16 mouse cellular contexts compared by ENCODE assay signal in the genomic region with DNA sequence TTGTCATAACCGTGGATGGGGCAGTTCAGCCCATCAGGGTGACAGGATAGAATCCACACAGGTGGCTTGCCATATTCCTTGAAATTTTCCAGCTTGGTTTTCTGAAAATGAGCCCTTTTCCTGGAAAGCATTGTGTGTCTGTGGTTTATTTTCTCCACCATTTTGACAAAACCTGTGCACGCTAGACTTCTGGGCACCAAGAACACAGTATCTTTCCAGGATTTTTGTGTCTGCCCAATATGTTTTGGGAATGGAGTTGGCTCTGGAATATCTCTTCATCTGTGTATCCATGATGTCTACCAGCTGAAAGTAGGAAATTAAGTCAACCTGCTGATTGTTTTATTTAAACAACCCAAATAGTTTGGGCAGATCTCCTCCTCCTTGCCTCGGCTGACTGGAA.
"Had no signal": no experiment of that assay in that cellular context is flagged by ENCODE, and none has a peak within 500 bp of the region (broad histone marks: within the 10 kb centered on the region; RNA-seq: fewer than 3 reads in every experiment).

No protein-coding gene starts in this region.

- H3K4me2 ChIP-seq: neural tube, embryonic 13.5 days; neural tube, embryonic 15.5 days; stomach, embryonic 15.5 days had no signal

- H3K9me3 ChIP-seq: neural tube, embryonic 13.5 days; neural tube, embryonic 15.5 days; stomach, embryonic 15.5 days had no signal

- DNase-seq: retina, postnatal 1 day; right cerebral cortex, adult 18-20 months; right cerebral cortex, postnatal 14 days; right cerebral cortex, postnatal 25 days; right cerebral cortex, postnatal 4 days; spleen, adult 18-20 months; thymus, adult 18-20 months; thymus, adult 2 months; thymus, postnatal 14 days; thymus, postnatal 25 days; thymus, postnatal 36 days; thymus, postnatal 4 days had no signal

- H3K4me1 ChIP-seq: neural tube, embryonic 13.5 days; neural tube, embryonic 15.5 days; stomach, embryonic 15.5 days had no signal

- H3K36me3 ChIP-seq: neural tube, embryonic 13.5 days; neural tube, embryonic 15.5 days; stomach, embryonic 15.5 days had no signal

- H3K27me3 ChIP-seq: neural tube, embryonic 13.5 days; neural tube, embryonic 15.5 days; stomach, embryonic 15.5 days had no signal

- H3K9ac ChIP-seq: neural tube, embryonic 13.5 days; neural tube, embryonic 15.5 days; stomach, embryonic 15.5 days had no signal

- H3K27ac ChIP-seq: neural tube, embryonic 13.5 days; neural tube, embryonic 15.5 days; stomach, embryonic 15.5 days; stomach, postnatal 0 days had no signal

- H3K4me3 ChIP-seq: neural tube, embryonic 13.5 days; neural tube, embryonic 15.5 days; stomach, embryonic 15.5 days had no signal
